Mouse (Mus musculus) urinary bladder, postnatal 14 days (tissue): ENCODE data around the gene Bud23.
A peak's percentile ranks its signal among the peaks of the same experiment; 100 is the strongest.
"Not testable (repeated sequence)": the region's sequence is repeated elsewhere in the genome, so short reads cannot be mapped to it uniquely, and the experiment has no call there.

Experiments used
- DNase-seq: peaks from one replicate; pipeline ENCODE4 v3.0.0; 2021; ENCODE audit warnings: low spot score

The Bud23 gene

GRCm38 (mm10) chr5:135072061-135072460, 7.3 kb upstream of the Bud23 start:
- DNase-seq = no peak

- no peak for DNase-seq
These were observed 5.7 kb upstream of the Bud23 start for GRCm38 (mm10) chr5:135070448-135070847.

GRCm38 (mm10) chr5:135066008-135066407, 1.2 kb upstream of the Bud23 start:
- DNase-seq = no peak

GRCm38 (mm10) chr5:135064382-135064766, 385 bp downstream of the Bud23 start:
- no peak for DNase-seq

GRCm38 (mm10) chr5:135063629-135064381, 954 bp downstream of the Bud23 start, which contains the start of gene Dnajc30:
TSS of gene Dnajc30 (plus strand) at chr5:135064202.
- peak; percentile 97 for DNase-seq

- DNase-seq = no peak
These were observed 11.4 kb downstream of the Bud23 start for GRCm38 (mm10) chr5:135053356-135053755.

GRCm38 (mm10) chr5:135049268-135049667, 15.5 kb downstream of the Bud23 start:
- DNase-seq = not testable (repeated sequence)

GRCm38 (mm10) chr5:135048539-135048938, 16.2 kb downstream of the Bud23 start:
- DNase-seq = no peak

GRCm38 (mm10) chr5:135044575-135044974, 20.2 kb downstream of the Bud23 start:
- DNase-seq = no peak

- DNase-seq = no peak
These were observed 22.5 kb downstream of the Bud23 start for GRCm38 (mm10) chr5:135042105-135042788.

GRCm38 (mm10) chr5:135040777-135041176, 24.0 kb downstream of the Bud23 start:
- DNase-seq = no peak

- no peak for DNase-seq
These were observed 24.7 kb downstream of the Bud23 start for GRCm38 (mm10) chr5:135040059-135040458.

- DNase-seq = no peak
These were observed 25.2 kb downstream of the Bud23 start for GRCm38 (mm10) chr5:135039541-135039940.

- no peak for DNase-seq
These were observed 26.8 kb downstream of the Bud23 start for GRCm38 (mm10) chr5:135037946-135038345.

- DNase-seq = no peak
These were observed 29.0 kb downstream of the Bud23 start for GRCm38 (mm10) chr5:135035608-135036359.

GRCm38 (mm10) chr5:135034593-135034992, 30.2 kb downstream of the Bud23 start:
- DNase-seq = no peak

- no peak for DNase-seq
These were observed 32.2 kb downstream of the Bud23 start for GRCm38 (mm10) chr5:135032581-135032980.

GRCm38 (mm10) chr5:135029007-135029854, 35.5 kb downstream of the Bud23 start:
- DNase-seq = peak; percentile 68

GRCm38 (mm10) chr5:135025899-135026298, 38.9 kb downstream of the Bud23 start:
- no peak for DNase-seq

GRCm38 (mm10) chr5:135024665-135025224, 40.0 kb downstream of the Bud23 start:
- DNase-seq = no peak
